Mouse (Mus musculus) adrenal gland (tissue): ENCODE results near the gene Capn12.

ENCODE experiments used
- intact Hi-C: fragments of 180-260 bp; cut with DNase I; formaldehyde crosslinking; loops from one replicate; pipeline ENCODE4 v1.15.1; 2025

Gene Capn12

GRCm38 (mm10) chr7:28941542-28941941 is 60.3 kb downstream of the Capn12 start:
- intact Hi-C loops, result no loop called here
